Mouse (Mus musculus) left cerebral cortex, postnatal 4 days (tissue): ENCODE results near the gene Rara. TPM values are rescaled to one million over a fixed set of nuclear protein-coding genes. Genes with fewer than 3 reads are reported as not detected.

ENCODE experiments used
- DNase-seq: peaks from one replicate; pipeline ENCODE4 v3.0.0-alpha.2; 2022
- intact Hi-C: fragments of 180-260 bp; cut with DNase I; formaldehyde crosslinking; loops from one replicate; pipeline ENCODE4 v1.15.1; 2025
- total RNA-seq, 2 experiments: library from RNA; stranded (reverse); gene quantifications; 2 replicates each; pipeline ENCODE4 v1.2.3; 2021

Rara gene
- total RNA-seq, 2 experiments from 2014 or later, result 20.3 to 21.5 TPM

DNA sequence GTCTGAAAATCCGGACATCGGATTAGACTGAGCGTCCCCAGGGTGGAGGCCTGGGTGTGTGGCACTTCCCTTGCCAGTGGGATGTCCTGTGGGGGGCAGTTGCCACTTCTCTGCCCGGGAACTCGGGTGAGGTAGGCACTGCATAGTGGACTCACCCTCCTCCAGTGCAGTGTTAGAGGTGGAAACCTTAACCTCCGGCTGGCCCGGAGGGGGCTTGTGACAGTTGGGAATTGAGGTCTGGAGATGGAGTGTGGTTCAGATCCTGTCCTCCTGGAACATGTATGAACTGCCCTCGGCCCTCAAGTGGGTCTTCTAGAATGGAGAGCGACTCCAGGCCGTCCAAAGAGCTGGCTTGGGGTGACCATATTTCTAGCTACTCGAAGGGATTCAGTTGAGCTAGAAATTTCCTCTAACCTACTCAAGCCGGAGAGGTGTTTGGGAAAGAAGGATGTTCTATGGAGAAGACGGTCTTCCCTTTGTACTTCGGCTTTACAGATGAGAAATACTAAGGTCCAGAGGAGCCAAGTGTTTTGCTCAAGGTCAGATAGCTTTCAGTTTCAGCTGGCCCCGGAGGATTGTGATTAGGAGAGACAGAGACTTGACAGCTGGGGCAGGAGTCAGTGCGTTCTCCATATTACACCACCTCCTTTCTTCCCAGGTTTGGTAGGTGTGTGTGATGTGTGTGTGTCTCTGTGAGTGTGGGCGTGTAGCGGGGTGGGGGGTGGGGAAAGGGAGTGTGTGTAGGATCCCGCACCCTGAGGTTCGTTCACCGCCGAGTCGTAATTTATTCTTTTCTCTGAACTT is 9.2 kb downstream of the Rara start:
- no peak for DNase-seq
- intact Hi-C loops, result no loop called here

- DNase-seq, result peak; percentile 79
- intact Hi-C loops, result no loop called here
Observed at GRCm38 (mm10) chr11:98937410-98937913, 9.8 kb downstream of the Rara start.

DNA sequence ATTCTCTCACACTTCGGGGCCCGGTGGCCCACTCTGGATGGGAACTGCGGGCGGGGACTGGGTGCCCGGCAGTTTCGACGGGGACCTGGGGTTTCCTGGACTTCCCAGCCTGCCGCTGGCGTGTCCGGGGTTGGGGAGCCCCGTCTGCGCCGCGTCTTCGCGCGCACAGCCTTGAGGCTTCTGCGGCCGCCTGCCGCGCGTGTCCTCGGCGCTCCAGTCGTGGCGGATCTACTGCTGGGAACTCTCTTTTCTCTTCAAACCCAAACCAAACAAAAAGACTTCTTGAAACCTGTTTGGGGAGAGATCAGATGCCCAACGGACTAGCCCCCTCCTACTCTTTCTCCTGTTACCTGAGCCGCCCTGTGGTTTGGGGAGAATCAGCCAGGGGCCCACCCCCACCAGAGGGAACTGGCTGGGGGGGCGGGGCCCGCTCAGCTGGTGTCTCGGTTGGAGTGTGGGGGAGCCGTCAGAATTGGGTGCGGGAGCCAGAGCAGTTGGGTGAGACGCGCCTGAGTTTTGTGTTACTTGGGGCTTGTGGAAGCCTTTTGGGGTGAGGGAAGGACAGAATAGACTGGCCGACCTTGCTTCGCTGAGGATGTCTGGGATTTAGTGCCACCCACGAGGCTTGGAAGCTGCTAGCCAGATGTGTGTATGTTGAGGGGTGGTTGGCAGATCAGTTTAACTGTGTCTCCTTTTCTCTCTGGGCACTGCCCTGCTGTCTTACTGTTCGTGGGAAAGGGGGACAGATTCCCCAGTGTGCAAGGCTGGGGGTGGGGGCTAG is 10.5 kb downstream of the Rara start:
- intact Hi-C loops, result no loop called here
- DNase-seq, result no peak

- intact Hi-C loops, result no loop called here
- DNase-seq, result no peak
Observed at GRCm38 (mm10) chr11:98938701-98939083, 11.1 kb downstream of the Rara start.

DNA sequence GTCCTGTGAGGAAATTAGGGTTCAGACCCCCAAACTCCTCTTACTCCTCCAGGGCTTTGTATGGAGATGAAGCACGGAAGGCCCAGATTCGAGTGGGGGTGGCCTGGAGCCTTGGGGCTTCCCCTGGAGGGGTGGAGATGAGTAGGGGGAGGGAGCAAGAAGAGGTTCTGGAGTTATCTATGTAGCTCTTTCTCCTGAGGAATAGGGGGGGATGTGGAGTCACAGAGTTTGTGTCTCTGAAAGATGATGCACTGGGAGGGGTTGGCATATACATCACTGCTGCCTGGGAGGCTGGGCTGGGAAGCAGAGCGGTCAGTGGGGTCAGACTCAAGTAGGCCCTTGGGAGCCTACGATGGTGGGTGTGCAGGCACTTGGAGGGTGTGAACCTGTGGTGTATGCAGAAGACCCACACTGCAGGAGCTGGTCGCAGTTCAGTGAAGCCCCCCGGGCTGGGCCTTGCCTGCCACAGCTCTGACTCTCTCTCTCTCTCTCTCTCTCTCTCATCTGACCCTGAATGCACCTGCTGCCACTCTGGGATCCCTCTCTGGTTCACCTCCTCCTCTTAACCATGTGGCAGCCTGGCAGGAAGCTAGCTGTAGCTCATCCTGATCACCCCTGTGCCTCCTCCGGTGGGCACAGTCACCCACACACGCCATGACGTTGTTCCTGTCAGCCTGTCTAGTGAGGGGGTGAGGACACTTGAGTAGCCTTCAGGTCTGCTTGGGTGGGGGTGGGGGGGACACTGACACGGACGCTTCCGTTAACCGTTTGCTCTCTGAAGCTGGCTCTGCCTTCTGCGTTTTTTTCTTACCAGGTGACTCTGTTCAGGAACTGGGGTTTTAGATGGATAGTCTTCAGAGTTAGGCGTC is 11.7 kb downstream of the Rara start:
- no peak for DNase-seq
- intact Hi-C loops, result no loop called here

GRCm38 (mm10) chr11:98939953-98940641 is 12.5 kb downstream of the Rara start:
- no peak for DNase-seq
- intact Hi-C loops, result no loop called here

GRCm38 (mm10) chr11:98940776-98941175 is 13.2 kb downstream of the Rara start:
- intact Hi-C loops, result no loop called here
- DNase-seq, result no peak

DNA sequence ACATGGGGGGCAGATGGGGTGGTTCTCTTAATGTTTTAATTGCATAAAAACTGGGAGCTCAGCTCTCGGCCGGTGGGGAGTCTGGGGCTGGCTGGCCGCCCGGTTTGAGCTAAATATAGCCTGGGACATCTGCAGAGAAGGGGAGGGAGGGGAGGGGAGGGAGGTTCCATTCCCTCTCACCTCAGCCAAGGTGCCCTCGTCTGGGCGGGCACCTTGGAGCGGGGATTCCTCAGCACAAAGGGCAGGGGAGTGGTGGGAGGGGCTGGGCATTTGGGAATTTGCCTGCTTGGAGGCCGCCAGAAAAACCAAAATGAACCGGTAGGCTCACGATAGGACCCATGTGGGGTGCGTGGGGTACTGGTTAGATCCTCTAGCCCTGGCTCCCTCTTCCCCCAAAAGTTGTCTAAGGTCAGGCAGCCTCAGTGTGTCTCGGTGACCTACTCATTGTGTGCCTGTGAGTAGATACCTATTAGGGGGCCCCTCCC is 13.8 kb downstream of the Rara start:
- intact Hi-C loops, result no loop called here
- DNase-seq, result peak; percentile 81

DNA sequence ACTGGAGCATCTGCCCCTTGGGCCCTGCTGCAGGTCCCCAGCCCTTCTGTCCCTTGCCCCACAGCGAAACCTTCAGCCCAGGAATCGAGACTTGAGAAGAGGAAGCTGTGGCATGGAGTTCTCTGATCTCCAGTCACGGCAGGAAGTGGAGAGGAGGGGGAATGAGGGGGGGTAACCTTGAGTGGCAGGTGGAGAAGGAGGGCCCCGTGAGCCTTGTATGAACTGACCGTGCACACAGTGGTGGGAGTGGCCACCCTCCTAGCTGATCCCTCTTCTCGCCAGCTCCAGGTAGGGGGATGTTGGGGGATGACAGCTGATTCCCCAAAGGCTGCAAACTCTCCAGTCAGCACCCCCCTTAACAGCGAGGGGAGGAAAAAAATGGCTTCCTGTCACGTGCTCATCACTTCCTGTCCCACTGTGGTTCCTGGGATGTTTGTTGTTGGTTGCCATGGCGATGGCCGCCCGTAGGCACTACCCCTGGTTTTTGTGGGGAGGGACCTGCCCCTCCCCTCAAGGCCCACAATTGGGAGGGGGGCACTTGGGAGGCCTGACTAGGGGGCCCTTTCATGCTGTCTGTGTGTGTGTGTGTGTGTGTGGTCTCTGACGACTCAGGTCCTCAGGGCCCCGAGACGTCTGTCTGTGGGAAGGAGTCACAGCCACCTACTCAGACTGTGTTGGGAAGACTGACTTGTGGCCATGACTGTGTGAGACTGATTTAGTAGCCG is 14.4 kb downstream of the Rara start:
- DNase-seq, result no peak
- intact Hi-C loops, result no loop called here

- DNase-seq, result no peak
- intact Hi-C loops, result no loop called here
Observed at GRCm38 (mm10) chr11:98942555-98942922, 14.9 kb downstream of the Rara start.

- intact Hi-C loops, result no loop called here
- DNase-seq, result no peak
Observed at GRCm38 (mm10) chr11:98942923-98943641, 15.5 kb downstream of the Rara start.

DNA sequence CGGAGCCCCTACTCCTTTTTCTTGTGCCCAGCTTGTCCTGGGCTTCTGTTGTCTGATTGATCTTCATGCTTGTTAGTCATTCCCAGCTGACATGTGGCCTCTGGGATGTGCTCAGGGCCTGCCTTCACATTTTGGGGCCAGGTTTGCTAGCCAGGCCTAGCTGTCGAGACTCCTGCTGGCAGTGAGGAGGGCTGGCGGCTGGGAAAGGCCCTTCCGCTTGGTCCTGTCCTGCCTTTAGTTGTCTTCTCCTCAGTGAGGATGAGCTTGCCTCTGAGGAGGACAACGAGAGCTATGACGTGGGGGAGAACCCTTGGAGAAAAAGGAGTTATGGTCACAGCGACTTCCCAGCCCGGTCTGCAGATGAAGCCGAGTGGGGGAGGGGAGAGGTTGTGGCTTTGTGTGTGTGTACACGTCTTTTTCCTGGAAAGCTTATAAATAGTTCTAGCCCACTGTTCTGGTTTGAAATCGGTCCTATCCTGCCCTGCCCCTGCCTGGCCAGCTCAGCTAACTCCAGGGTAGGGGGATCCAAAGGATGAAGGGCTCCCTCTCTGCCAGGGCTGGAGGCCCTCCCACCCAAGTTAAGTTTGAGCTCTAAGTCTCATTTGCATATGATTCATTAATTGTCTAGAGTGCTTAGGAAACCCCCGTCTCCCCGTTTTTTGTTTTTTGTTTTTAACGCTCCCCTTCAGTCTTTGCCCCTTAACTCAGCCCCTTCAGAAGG is 16.3 kb downstream of the Rara start:
- no peak for DNase-seq
- intact Hi-C loops, result no loop called here

GRCm38 (mm10) chr11:98944897-98945604 is 17.4 kb downstream of the Rara start:
- intact Hi-C loops, result no loop called here
- DNase-seq, result no peak

GRCm38 (mm10) chr11:98945605-98945977 is 18.0 kb downstream of the Rara start:
- intact Hi-C loops, result no loop called here
- no peak for DNase-seq

DNA sequence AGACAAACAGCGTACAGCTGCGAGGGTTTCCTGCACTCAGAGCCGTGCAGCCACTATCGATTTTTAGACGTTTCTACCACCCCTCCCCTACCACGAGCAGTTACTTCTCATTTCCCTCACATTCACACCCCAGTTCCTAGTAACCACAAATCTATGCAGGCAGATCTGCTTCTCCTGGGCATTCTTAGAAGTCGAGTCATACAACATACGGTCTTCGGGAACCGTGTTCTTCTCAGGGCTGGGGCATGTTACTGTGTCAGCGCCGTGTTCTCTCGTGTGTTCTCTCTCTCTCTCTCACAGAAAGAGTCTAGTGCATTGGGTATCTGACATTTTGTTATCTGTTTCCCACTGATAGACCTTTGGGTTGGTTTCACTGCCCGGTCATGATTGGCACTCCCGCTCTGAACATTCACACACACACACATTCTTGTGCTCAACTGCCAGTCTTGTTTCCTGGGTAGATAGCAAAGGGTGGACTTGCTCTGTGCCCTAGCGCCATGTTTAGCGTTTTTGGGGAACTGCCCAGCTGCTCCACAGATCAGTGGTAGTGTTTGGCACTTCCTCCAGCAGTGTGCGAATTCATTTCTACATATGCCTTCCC is 20.5 kb downstream of the Rara start:
- DNase-seq, result no peak
- intact Hi-C loops, result no loop called here

DNA sequence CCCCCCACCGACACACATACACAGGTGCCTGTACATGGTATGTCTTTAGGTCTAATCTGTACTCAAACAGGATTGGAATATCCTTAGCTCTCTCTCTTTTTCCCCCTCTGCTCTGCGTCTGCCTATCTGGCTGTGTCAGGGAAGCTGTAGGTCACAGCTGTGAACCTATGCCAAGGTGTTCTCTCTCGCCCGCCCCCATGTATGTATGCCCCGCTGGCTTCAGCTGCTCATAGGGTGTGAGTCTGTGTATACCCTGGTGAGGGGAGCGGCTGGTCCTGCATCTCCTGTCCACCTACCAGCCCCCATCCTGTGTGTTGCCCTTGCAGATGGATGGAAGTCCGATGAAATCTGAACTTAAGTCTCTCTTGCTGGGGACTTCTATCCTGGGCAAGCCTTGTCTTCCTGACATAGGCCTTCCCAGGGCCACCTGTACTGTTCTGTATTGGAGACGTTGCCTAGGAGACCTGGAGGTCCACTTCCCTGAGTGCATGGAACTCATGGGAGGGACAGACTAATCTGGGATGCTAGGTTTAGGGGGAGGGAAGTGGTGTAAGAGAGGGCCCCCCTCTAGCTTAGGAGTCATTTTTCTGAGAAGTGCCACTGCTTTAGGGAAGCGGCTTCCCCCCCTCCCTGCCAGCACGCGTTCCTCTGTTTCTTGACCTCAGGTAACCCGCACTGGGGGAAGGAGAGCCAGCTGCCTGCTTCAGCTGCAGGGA is 21.8 kb downstream of the Rara start:
- intact Hi-C loops, result no loop called here
- DNase-seq, result no peak
